Mouse (Mus musculus) right cerebral cortex, adult 18-20 months (tissue): Measurements from ENCODE around the gene Zfp810.

Experiments used
- DNase-seq: peaks from one replicate; pipeline ENCODE4 v3.0.0; 2022; ENCODE audit warnings: mixed read lengths

Gene Zfp810

DNA sequence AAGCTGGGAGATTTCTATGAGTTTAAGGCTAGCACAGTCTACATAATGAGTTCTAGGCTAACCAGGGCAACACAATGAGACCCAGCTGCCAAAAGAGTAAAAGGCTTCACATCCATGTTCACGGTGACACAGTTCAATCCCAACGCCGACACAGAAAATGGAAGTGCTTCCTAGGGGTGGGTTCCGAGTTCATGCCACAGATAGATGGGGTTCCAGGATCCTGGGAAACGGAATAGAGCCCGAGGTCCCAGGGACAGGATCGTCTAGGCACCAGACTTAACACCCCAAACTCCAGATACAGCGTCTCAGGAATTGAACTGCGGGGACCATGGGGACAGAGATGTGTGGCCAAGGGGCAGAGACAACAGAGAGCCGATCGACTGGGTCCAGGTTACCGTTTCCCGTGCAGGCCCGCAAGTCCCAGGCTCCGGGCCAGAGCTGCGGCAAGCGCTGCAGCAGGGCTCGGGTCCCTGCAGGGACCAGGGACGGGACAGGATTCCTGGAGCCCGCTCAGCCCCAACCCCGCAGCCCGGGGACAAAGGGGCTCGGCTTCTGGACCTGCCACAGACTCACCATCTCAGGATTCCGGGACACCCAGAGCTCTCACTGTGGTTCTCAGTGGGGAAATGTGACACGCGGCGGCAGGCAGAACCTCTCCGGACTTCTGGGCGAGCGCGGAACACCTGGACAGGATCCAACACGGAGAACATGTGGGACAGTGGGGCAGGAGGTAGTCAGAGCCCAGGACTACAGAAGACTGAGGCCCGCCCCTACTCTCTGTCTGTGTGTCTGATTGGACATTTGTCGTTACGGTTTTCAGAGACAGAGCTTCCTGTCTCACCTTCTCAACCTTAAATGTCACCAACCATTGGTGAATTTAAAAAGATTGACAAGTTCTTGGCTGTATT lies 48.0 kb downstream of the Zfp810 start, which contains the start of gene Zfp599:
Zfp599 (minus strand) TSS at position 712 of the 908 bp plus-strand sequence.
- DNase-seq = peak; percentile 77

DNA sequence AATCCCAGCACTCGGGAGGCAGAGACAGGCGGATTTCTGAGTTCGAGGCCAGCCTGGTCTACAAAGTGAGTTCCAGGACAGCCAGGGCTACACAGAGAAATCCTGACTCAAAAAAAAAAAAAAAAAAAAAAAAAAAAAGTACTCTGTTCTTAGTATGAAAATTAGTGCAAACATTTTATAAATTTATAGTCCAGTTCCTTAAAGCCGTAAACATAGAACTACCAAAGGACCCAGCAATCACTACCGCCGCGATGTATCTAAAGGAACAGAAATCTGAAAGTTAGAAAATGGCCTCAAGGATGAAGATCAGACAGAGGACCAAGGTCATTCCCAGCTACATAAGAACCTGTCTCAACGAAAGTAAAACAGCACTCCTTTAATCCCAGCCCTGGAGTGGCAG lies 48.7 kb downstream of the Zfp810 start:
- DNase-seq = no peak

DNA sequence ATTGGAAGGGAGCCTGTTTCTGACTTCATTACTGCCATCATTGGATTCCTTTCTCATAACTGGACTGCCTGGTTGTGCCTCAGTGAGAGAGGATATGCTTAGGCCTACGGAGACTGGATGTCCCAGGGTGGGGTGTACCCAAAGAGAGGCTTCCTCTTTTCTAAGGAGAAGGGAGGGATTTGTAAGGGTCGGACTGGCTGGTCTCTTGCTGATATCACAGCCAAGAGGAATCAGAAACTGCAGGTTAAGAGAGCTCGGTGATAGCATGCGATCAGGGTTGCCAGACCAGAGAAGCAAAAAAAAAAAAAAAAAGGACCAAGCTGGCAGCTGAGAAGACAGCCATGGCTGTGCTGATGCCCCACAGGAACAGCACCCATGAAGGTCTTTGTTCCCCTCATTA lies 50.9 kb downstream of the Zfp810 start:
- no peak for DNase-seq

GRCm38 (mm10) chr9:22244242-22244641 lies 63.2 kb downstream of the Zfp810 start:
- DNase-seq = no peak

DNA sequence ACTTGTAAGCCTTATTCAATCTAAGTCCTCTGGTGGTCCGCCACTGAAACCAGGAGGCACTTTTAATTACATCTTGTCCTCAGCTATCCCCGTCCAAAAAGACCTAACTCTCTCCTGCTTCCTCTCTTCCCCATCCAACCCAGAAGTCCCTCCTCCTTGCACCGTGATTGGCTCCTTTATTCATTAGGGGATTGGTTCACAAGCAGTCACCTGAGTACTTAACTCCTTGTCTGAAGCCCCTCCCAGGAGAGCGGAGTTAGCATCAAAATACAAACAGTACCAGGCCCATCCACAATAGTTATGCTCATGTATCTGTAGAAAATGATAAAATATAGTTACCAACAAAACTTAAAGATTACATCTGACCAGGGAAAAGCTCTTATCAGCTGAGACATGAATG lies 67.4 kb downstream of the Zfp810 start:
- no peak for DNase-seq

DNA sequence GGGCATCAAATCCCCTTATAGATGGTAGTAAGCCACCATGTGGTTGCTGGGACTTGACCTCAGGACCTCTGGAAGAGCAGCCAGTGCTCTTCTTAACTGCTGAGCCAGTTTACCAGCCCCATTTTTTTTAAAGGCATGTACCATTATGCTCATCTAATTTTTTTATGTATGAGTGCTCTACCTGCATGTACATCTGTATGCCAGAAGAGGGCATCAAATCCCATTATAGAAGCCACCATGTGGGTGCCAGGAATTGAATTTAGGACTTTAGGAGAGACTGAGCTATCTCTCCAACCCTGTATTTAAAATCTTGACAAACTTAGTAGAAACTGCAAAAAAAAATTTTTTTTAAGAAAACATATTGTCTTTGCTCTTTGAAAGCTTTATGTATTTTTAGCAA lies 76.9 kb downstream of the Zfp810 start:
- no peak for DNase-seq

- no peak for DNase-seq
Measured at GRCm38 (mm10) chr9:22230061-22230460, 77.4 kb downstream of the Zfp810 start.

DNA sequence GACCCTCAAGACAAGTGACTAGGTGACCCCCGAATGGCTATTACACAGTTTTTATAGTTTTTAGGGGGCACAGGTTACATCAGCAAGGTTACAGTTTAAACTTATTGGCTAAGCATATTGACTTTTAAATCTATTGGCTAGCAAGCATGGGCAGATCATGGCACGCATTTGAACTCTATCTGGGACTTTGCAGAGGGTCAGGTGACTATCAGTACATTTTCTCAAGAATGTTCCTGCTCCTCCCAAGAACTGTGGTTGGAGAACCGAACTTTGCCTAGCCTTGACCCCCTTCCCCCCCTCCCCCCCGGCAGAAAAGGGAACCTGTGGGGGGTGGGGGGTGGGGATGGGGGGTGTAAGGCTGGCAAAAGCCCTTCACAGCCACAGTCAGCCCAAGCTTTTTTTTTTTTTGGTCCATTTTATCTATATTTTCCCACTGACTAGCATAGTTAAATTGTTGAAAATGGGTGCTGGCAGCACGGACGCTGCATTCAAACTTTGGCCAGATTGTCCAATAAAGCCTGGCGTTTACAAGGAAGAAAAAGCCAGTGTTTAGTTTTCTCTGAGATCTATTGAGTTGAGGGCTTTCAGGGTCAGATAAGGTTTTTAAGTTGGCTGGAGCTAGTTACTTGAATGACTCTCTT lies 77.9 kb downstream of the Zfp810 start:
- DNase-seq = no peak

DNA sequence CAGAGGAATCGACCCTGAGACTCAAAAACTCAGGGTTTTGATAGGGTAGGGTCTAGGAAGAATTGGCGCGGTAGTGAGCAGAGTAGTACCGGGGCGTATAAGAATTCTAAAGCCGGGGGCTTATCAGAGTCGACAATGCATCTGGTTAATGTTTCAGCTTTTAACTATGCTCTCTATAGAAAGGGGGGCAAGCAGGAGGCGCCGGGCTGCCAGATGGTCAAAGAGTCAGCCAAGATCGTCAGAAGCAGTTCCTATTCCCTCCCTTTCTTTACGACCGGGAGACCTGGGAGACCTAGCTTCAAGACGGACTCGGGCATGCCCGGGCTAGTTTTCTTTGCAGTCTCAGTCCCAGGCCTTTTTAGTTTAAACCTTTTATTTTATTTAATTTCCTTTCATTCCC lies 80.6 kb downstream of the Zfp810 start:
- DNase-seq = no peak
